Mouse (Mus musculus) neural tube, embryonic 11.5 days (tissue): ENCODE data around the gene Stab2. TPM values are rescaled to one million over a fixed set of nuclear protein-coding genes. Genes with fewer than 3 reads are reported as not detected.

Experiments used
- ATAC-seq: fragments of 200-750 bp; cut with Nextera tagmentation; 2 replicates; pipeline ENCODE4 v1.8.0; 2017; ENCODE audit warnings: moderate number of reproducible peaks, mild to moderate bottlenecking, moderate TSS enrichment, moderate library complexity; ENCODE audit not compliant: insufficient read depth, low FRiP score, low TSS enrichment
- DNase-seq: peaks from one replicate; pipeline ENCODE4 v3.0.0-alpha.2; 2015; ENCODE audit warnings: low spot score
- H3K27ac ChIP-seq: fragments of 300-500 bp; sonication (generic); 2 replicates; pipeline ENCODE4 v1.5.1; 2014; ENCODE audit warnings: low read depth, mild to moderate bottlenecking, low read length
- H3K27me3 ChIP-seq: fragments of 300-500 bp; sonication (generic); 2 replicates; pipeline ENCODE4 v1.6.1; 2014; ENCODE audit warnings: mild to moderate bottlenecking, low read length, mixed read lengths; ENCODE audit not compliant: control insufficient read depth, insufficient read depth
- H3K36me3 ChIP-seq: fragments of 300-500 bp; sonication (generic); 2 replicates; pipeline ENCODE4 v1.6.1; 2014; ENCODE audit warnings: mild to moderate bottlenecking, low read length, moderate library complexity, mixed read lengths; ENCODE audit not compliant: control insufficient read depth, insufficient read depth
- H3K4me1 ChIP-seq: fragments of 300-500 bp; sonication (generic); 2 replicates; pipeline ENCODE4 v1.6.1; 2014; ENCODE audit warnings: low read length, mixed read lengths; ENCODE audit not compliant: control insufficient read depth, insufficient read depth
- H3K4me2 ChIP-seq: fragments of 300-500 bp; sonication (generic); 2 replicates; pipeline ENCODE4 v1.6.1; 2014; ENCODE audit warnings: low read depth, mild to moderate bottlenecking, moderate library complexity
- H3K4me3 ChIP-seq: fragments of 300-500 bp; sonication (generic); 2 replicates; pipeline ENCODE4 v1.5.1; 2014; ENCODE audit warnings: low read depth, low read length
- H3K9ac ChIP-seq: fragments of 300-500 bp; sonication (generic); 2 replicates; pipeline ENCODE4 v1.6.1; 2014; ENCODE audit warnings: mild to moderate bottlenecking, low read length
- H3K9me3 ChIP-seq: fragments of 300-500 bp; sonication (generic); 2 replicates; pipeline ENCODE4 v1.6.1; 2016; ENCODE audit warnings: low read length; ENCODE audit not compliant: control insufficient read depth
- WGBS: fragments of 180-500 bp; shearing (Covaris S2); extraction: QIAGEN DNeasy Blood & Tissue Kit; methylation state at CpG from one replicate; pipeline ENCODE4 v1.1.7; 2014; 5-methylcytosine and 5-hydroxymethylcytosine counted together
- polyA plus RNA-seq: library from polyadenylated mRNA; unstranded; fragments of >200 nt; fragmentation: Nextera tagmentation; extraction: Ambion mirVana; gene quantifications from 2 replicates; pipeline ENCODE4 v1.2.1, GENCODE M21; 2014

Stab2 gene
- polyA plus RNA-seq, 1 experiment from 2014 or later: 0.41 TPM

- no peak for DNase-seq
- no peaks in the 10 kb centered on the region for H3K36me3 ChIP-seq
- H3K27ac ChIP-seq: no peak overlapping the region
- no peaks in the 10 kb centered on the region for H3K9me3 ChIP-seq
- H3K27me3 ChIP-seq: no peaks in the 10 kb centered on the region
- no peaks in the 10 kb centered on the region for H3K4me1 ChIP-seq
- ATAC-seq: no peak
- no peak overlapping the region for H3K4me3 ChIP-seq
- 89% methylated on average over 4 of the region's 4 CpGs for WGBS
- no peak overlapping the region for H3K4me2 ChIP-seq
- no peak overlapping the region for H3K9ac ChIP-seq
Measured at GRCm38 (mm10) chr10:86940591-86940990, 67.2 kb downstream of the Stab2 start.

- Histone ChIP-seq H3K4me3 (no peak overlapping the region), H3K36me3 (no peaks in the 10 kb centered on the region), H3K27ac (no peak overlapping the region), H3K9me3 (no peaks in the 10 kb centered on the region), H3K4me2 (no peak overlapping the region), H3K4me1 (no peaks in the 10 kb centered on the region), H3K9ac (no peak overlapping the region), H3K27me3 (no peaks in the 10 kb centered on the region)
- 48% methylated on average over 6 of the region's 6 CpGs for WGBS
- ATAC-seq: no peak
- DNase-seq: no peak
Measured at GRCm38 (mm10) chr10:86934376-86934775, 73.4 kb downstream of the Stab2 start.

- Histone ChIP-seq H3K9ac (no peak overlapping the region), H3K36me3 (no peaks in the 10 kb centered on the region), H3K27me3 (no peaks in the 10 kb centered on the region), H3K4me2 (no peak overlapping the region), H3K4me1 (no peaks in the 10 kb centered on the region), H3K27ac (no peak overlapping the region), H3K4me3 (no peak overlapping the region), H3K9me3 (no peaks in the 10 kb centered on the region)
- WGBS: 44% methylated on average over 3 of the region's 3 CpGs
- ATAC-seq: no peak
- no peak for DNase-seq
Measured at GRCm38 (mm10) chr10:86933906-86934305, 73.9 kb downstream of the Stab2 start.

GRCm38 (mm10) chr10:86933180-86933695, 74.6 kb downstream of the Stab2 start:
- WGBS: 83% methylated on average over 9 of the region's 9 CpGs

GRCm38 (mm10) chr10:86923602-86924001, 84.2 kb downstream of the Stab2 start:
- Histone ChIP-seq H3K4me3 (no peak overlapping the region), H3K27me3 (no peaks in the 10 kb centered on the region)

More at GRCm38 (mm10) chr10:86933180-86933695, 74.6 kb downstream of the Stab2 start:
- ATAC-seq: no peak
- Histone ChIP-seq H3K9me3 (no peaks in the 10 kb centered on the region), H3K36me3 (no peaks in the 10 kb centered on the region), H3K9ac (no peak overlapping the region), H3K4me1 (no peaks in the 10 kb centered on the region), H3K4me3 (no peak overlapping the region), H3K27me3 (no peaks in the 10 kb centered on the region), H3K27ac (no peak overlapping the region), H3K4me2 (no peak overlapping the region)
- DNase-seq: no peak

GRCm38 (mm10) chr10:86915595-86915994, 92.2 kb downstream of the Stab2 start:
- Histone ChIP-seq H3K9me3 (no peaks in the 10 kb centered on the region), H3K4me3 (no peak overlapping the region), H3K4me1 (no peaks in the 10 kb centered on the region), H3K9ac (no peak overlapping the region), H3K4me2 (no peak overlapping the region), H3K27me3 (no peaks in the 10 kb centered on the region), H3K27ac (no peak overlapping the region), H3K36me3 (no peaks in the 10 kb centered on the region)
- ATAC-seq: no peak
- DNase-seq: no peak

More at GRCm38 (mm10) chr10:86923602-86924001, 84.2 kb downstream of the Stab2 start:
- ATAC-seq (no peak), DNase-seq (no peak)
- no peak overlapping the region for H3K9ac ChIP-seq
- H3K9me3 ChIP-seq: no peaks in the 10 kb centered on the region
- H3K4me2 ChIP-seq: no peak overlapping the region
- WGBS: 92% methylated on average over 1 of the region's 1 CpGs
- no peak overlapping the region for H3K27ac ChIP-seq
- H3K36me3 ChIP-seq: no peaks in the 10 kb centered on the region
- no peaks in the 10 kb centered on the region for H3K4me1 ChIP-seq

- H3K4me2 ChIP-seq: no peak overlapping the region
- no peaks in the 10 kb centered on the region for H3K27me3 ChIP-seq
- no peaks in the 10 kb centered on the region for H3K4me1 ChIP-seq
- 96% methylated on average over 18 of the region's 18 CpGs for WGBS
- H3K4me3 ChIP-seq: no peak overlapping the region
- no peaks in the 10 kb centered on the region for H3K36me3 ChIP-seq
- H3K9ac ChIP-seq: no peak overlapping the region
- no peak overlapping the region for H3K27ac ChIP-seq
- ATAC-seq: no peak
- H3K9me3 ChIP-seq: no peaks in the 10 kb centered on the region
- no peak for DNase-seq
Measured at GRCm38 (mm10) chr10:86908562-86908961, 99.3 kb downstream of the Stab2 start.

- H3K27me3 ChIP-seq: no peaks in the 10 kb centered on the region
- H3K36me3 ChIP-seq: no peaks in the 10 kb centered on the region
- H3K9ac ChIP-seq: no peak overlapping the region
- no peak overlapping the region for H3K4me3 ChIP-seq
- no peaks in the 10 kb centered on the region for H3K9me3 ChIP-seq
- no peak overlapping the region for H3K27ac ChIP-seq
- ATAC-seq (no peak), DNase-seq (no peak)
- H3K4me2 ChIP-seq: no peak overlapping the region
- H3K4me1 ChIP-seq: no peaks in the 10 kb centered on the region
- WGBS: 84% methylated on average over 6 of the region's 6 CpGs
Measured at GRCm38 (mm10) chr10:86907043-86907442, 100.8 kb downstream of the Stab2 start.

GRCm38 (mm10) chr10:86895531-86895930, 112.3 kb downstream of the Stab2 start:
- no peaks in the 10 kb centered on the region for H3K4me1 ChIP-seq
- H3K27me3 ChIP-seq: no peaks in the 10 kb centered on the region
- 89% methylated on average over 2 of the region's 2 CpGs for WGBS
- no peak for DNase-seq
- H3K4me3 ChIP-seq: no peak overlapping the region
- no peaks in the 10 kb centered on the region for H3K9me3 ChIP-seq
- no peak overlapping the region for H3K9ac ChIP-seq
- no peaks in the 10 kb centered on the region for H3K36me3 ChIP-seq
- H3K4me2 ChIP-seq: no peak overlapping the region
- no peak for ATAC-seq
- no peak overlapping the region for H3K27ac ChIP-seq
